7 mouse cellular contexts compared by ENCODE assay signal in the genomic region with DNA sequence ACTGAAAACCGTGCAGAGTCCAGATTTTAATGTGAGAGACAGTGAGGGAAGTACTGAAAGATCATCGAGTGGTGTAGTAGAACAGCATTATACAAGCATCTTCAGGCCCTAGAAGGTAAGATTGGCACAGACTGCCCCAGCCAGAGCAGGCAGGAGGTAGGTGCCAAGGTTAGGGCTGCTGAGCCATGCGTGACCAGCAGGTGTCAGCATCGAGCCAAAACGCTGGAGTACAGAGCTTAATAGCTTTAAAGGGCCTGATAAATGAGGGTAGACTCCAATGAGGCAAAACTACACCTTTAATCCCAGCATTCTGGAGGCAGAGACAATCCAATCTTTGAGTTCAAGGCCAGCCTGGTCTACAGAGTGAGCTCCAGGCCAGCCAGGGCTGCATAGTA. TPM values are rescaled to one million over a fixed set of nuclear protein-coding genes. Genes with fewer than 3 reads are reported as not detected.
DNase-seq lines count a peak whose midpoint lies in the region; ATAC-seq and TF ChIP-seq lines count a peak whose summit lies in the region.

No protein-coding gene starts in this region.

- no peak overlapping the region for H3K4me2 ChIP-seq in limb, embryonic 11.5 days (ENCODE audit: low read depth, severe bottlenecking)
- H3K4me2 ChIP-seq in midbrain, embryonic 13.5 days (replicated peaks), result no peak overlapping the region

- no peak overlapping the region for H3K27ac ChIP-seq in limb, embryonic 11.5 days (replicated peaks; ENCODE audit: low read depth, low read length)
- no peak overlapping the region for H3K27ac ChIP-seq in midbrain, embryonic 13.5 days
- peak overlapping the region; percentile 74 for H3K27ac ChIP-seq in small intestine, adult 2 months (ENCODE audit: insufficient read depth, low read depth, low read length)

- TF ChIP-seq CTCF in small intestine, adult 2 months (IDR thresholded peaks at IDR 0.05; ENCODE audit: extremely low read depth, insufficient read length, insufficient replicate concordance, low read depth, low read length), result peak; percentile 92; the same call in 1 of the 2 replicates

- no peak overlapping the region for H3K9ac ChIP-seq in limb, embryonic 11.5 days (ENCODE audit: low read length)
- H3K9ac ChIP-seq in midbrain, embryonic 13.5 days (replicated peaks), result no peak overlapping the region

- peak; percentile 88 to 90 for DNase-seq in adrenal gland, adult 18-20 months (ENCODE audit: low spot score in 2 of 2)
- peak; percentile 94 for DNase-seq in embryo, embryonic 10 days (ENCODE audit: low spot score)
- peak; percentile 84 for DNase-seq in gastrocnemius, postnatal 25 days
- DNase-seq in kidney, adult 11 months, result peak; percentile 87
- peak; percentile 91 for DNase-seq in limb, embryonic 11.5 days (ENCODE audit: low spot score)

- TF ChIP-seq POLR2A in small intestine, adult 2 months (IDR thresholded peaks at IDR 0.05; ENCODE audit: low read depth, low read length), result no peak

- H3K9me3 ChIP-seq in limb, embryonic 11.5 days (ENCODE audit: control insufficient read depth, low read length), result no peaks in the 10 kb centered on the region
- H3K9me3 ChIP-seq in midbrain, embryonic 13.5 days, result no peaks in the 10 kb centered on the region

- WGBS in limb, embryonic 11.5 days, result 8% methylated on average over 5 of the region's 5 CpGs
- 9% methylated on average over 5 of the region's 5 CpGs for WGBS in midbrain, embryonic 13.5 days
- 7% methylated on average over 5 of the region's 5 CpGs for WGBS in small intestine, adult 2 months

- H3K4me1 ChIP-seq in limb, embryonic 11.5 days (ENCODE audit: control insufficient read depth, insufficient read depth, low read length), result no peaks in the 10 kb centered on the region
- H3K4me1 ChIP-seq in midbrain, embryonic 13.5 days (replicated peaks), result no peaks in the 10 kb centered on the region
- peaks cover 4% of the 10 kb centered on the region for H3K4me1 ChIP-seq in small intestine, adult 2 months (ENCODE audit: control insufficient read depth, insufficient read depth, insufficient read length, low read length)

- ATAC-seq in limb, embryonic 11.5 days (ENCODE audit: insufficient number of reproducible peaks, low FRiP score, low TSS enrichment, low read depth), result 0 out of 2 replicates have a peak, but pooled peaks have one; percentile 26
- ATAC-seq in midbrain, embryonic 13.5 days, result peak; percentile 74

- H3K4me3 ChIP-seq in limb, embryonic 11.5 days (ENCODE audit: low read depth, low read length), result no peak overlapping the region
- H3K4me3 ChIP-seq in midbrain, embryonic 13.5 days (replicated peaks), result no peak overlapping the region
- H3K4me3 ChIP-seq in small intestine, adult 2 months (ENCODE audit: low read depth, low read length), result no peak overlapping the region

- no peaks in the 10 kb centered on the region for H3K27me3 ChIP-seq in limb, embryonic 11.5 days (ENCODE audit: control insufficient read depth, insufficient read depth, low read length)
- no peaks in the 10 kb centered on the region for H3K27me3 ChIP-seq in midbrain, embryonic 13.5 days
- H3K27me3 ChIP-seq in small intestine, adult 2 months (ENCODE audit: control insufficient read depth, insufficient read depth, low read length), result no peaks in the 10 kb centered on the region

- no peaks in the 10 kb centered on the region for H3K36me3 ChIP-seq in limb, embryonic 11.5 days (ENCODE audit: control insufficient read depth, insufficient read depth, low read length)
- H3K36me3 ChIP-seq in midbrain, embryonic 13.5 days, result peaks cover 19% of the 10 kb centered on the region
- peaks cover 17% of the 10 kb centered on the region for H3K36me3 ChIP-seq in small intestine, adult 2 months (ENCODE audit: control insufficient read depth, insufficient read depth, low read length)

RNA-seq across cellular contexts. Expression of a gene that starts 0.5 kb away (rescaled TPM):
- 1 to 10 TPM; 3.0 to 4.5 TPM for total RNA-seq in adrenal gland, adult 18-20 months (2021)
- total RNA-seq in gastrocnemius, postnatal 25 days (2021), result under 1 TPM; 0.48 to 0.97 TPM
- polyA plus RNA-seq in limb, embryonic 11.5 days (2014; fragmentation: Nextera tagmentation; extraction: Ambion mirVana), result 1.6 TPM in 2 replicates
- 2.3 and 2.8 TPM in 2 replicates for polyA plus RNA-seq in midbrain, embryonic 13.5 days (2015; fragmentation: Nextera tagmentation; extraction: Ambion mirVana)
- 8.6 and 52.3 TPM in 2 replicates for polyA plus RNA-seq in small intestine, adult 2 months (2012; rRNA removed)

RNA-seq across cellular contexts. Expression of a gene that starts 8.7 kb away (rescaled TPM):
- 1 to 10 TPM; 6.6 to 7.8 TPM for total RNA-seq in adrenal gland, adult 18-20 months (2021)
- total RNA-seq in gastrocnemius, postnatal 25 days (2021), result 1 to 10 TPM; 6.4 to 7.0 TPM
- 12.8 and 13.3 TPM in 2 replicates for polyA plus RNA-seq in limb, embryonic 11.5 days (2014; fragmentation: Nextera tagmentation; extraction: Ambion mirVana)
- 36.2 and 38.1 TPM in 2 replicates for polyA plus RNA-seq in midbrain, embryonic 13.5 days (2015; fragmentation: Nextera tagmentation; extraction: Ambion mirVana)
- 1.8 and 5.0 TPM in 2 replicates for polyA plus RNA-seq in small intestine, adult 2 months (2012; rRNA removed)

RNA-seq across cellular contexts. Expression of a gene that starts 8.8 kb away (rescaled TPM):
- total RNA-seq in adrenal gland, adult 18-20 months (2021), result 10 to 100 TPM; 25.6 to 33.4 TPM
- 10 to 100 TPM; 26.6 to 34.1 TPM for total RNA-seq in gastrocnemius, postnatal 25 days (2021)
- polyA plus RNA-seq in limb, embryonic 11.5 days (2014; fragmentation: Nextera tagmentation; extraction: Ambion mirVana), result 67.7 and 76.8 TPM in 2 replicates
- polyA plus RNA-seq in midbrain, embryonic 13.5 days (2015; fragmentation: Nextera tagmentation; extraction: Ambion mirVana), result 99.2 and 103 TPM in 2 replicates
- polyA plus RNA-seq in small intestine, adult 2 months (2012; rRNA removed), result 15.3 and 34.3 TPM in 2 replicates

RNA-seq across cellular contexts. Expression of a gene that starts 17.6 kb away (rescaled TPM):
- total RNA-seq in adrenal gland, adult 18-20 months (2021), result 1 to 10 TPM; 1.6 to 2.5 TPM
- total RNA-seq in gastrocnemius, postnatal 25 days (2021), result 100 to 1,000 TPM in 1 of 2 experiments, 10 to 100 TPM in 1; 98.2 to 101 TPM
- polyA plus RNA-seq in limb, embryonic 11.5 days (2014; fragmentation: Nextera tagmentation; extraction: Ambion mirVana), result 12.8 and 15.2 TPM in 2 replicates
- polyA plus RNA-seq in midbrain, embryonic 13.5 days (2015; fragmentation: Nextera tagmentation; extraction: Ambion mirVana), result 23.4 and 37.6 TPM in 2 replicates
- polyA plus RNA-seq in small intestine, adult 2 months (2012; rRNA removed), result 2.1 and 4.6 TPM in 2 replicates

RNA-seq across cellular contexts. Expression of a gene that starts 18.3 kb away (rescaled TPM):
- total RNA-seq in adrenal gland, adult 18-20 months (2021), result 1 to 10 TPM in 1 of 2 experiments, not detected in 1; 1.2 TPM
- total RNA-seq in gastrocnemius, postnatal 25 days (2021), result 100 to 1,000 TPM; 481 to 623 TPM
- 0.72 and 0.88 TPM in 2 replicates for polyA plus RNA-seq in limb, embryonic 11.5 days (2014; fragmentation: Nextera tagmentation; extraction: Ambion mirVana)
- 1.0 and 1.8 TPM in 2 replicates for polyA plus RNA-seq in midbrain, embryonic 13.5 days (2015; fragmentation: Nextera tagmentation; extraction: Ambion mirVana)
- polyA plus RNA-seq in small intestine, adult 2 months (2012; rRNA removed), result 0.62 and 0.84 TPM in 2 replicates
